Mouse (Mus musculus): Measurements from ENCODE around the gene Gcdh.

DNA sequence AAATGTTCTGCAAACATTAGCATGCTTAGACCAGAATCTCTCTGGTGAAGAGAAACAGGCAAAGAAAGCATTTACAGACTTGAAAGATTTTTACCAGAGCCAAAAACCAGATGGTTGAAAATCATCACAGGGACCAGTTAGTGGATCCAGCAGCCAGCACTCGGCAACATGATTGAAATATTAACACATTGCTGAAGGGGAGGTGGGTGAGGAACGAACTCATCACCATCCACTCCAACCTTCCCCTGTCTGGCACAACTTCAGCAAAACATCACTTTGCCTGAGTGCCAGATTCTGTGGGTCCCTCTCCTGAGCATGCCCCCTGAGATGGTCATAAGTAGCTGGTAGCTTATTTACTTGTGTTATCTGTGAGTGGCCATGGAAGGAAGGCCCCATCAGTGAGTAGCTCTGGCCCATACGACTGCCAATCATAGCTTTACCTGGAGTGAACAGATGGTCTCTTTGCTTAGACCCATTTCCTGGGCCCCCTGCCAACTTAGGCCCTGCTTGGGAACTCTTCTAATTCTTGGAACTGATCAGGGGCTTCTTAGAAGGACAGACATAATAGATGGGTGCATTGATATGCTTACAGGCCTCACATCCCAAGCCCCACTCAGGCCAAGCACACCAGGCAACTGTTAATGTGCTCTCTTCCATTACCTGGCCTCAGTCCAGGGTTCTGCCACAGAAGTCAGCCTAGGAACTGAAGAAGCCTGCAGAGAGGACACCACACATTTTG, 16.3 kb downstream of the Gcdh start:
- TF ChIP-seq CTCF (conservative IDR thresholded peaks at IDR 0.05; ENCODE audit: low read length) (no peak), POU5F1 (IDR thresholded peaks at IDR 0.05; ENCODE audit: borderline replicate concordance, low read length) (no peak)

Data from E14TG2a.4 (cell line).